Mouse (Mus musculus): ENCODE results near the gene Tbc1d8.

DNA sequence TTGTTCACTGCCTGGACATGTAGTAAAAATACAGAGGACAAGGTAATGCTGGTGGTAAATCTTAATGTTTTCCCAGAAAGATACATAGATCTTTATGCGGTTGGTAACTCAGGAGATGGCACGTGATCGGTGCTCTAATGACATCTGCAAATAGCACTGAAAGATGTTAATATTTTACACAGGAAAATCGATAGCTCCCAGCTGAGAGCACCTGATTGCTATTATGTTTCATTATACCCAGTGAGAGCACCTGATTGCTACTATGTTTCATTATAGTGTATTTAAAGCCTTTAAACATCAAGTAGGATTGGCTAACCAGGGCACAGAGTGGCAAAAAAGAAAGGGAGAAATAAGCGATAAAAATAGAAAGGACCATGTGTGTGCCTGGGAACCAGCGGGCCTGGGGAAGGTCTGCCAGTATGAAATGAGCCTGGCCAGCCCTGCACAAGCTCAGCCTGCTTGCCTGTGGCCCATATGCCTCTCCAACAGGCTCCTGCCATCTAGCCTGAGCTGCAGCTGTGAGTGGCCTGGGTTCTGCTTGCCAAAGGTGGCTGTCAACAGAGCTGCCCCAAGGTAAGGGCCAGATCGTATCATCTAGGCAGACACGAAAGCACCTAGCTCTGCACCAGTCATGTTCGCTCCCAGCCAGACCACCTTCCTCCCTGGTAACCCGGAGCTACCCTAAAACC lies 36.9 kb upstream of the Tbc1d8 start:
- TF ChIP-seq CTCF (IDR thresholded peaks at IDR 0.05; ENCODE audit: insufficient read depth, low read depth, low read length) (no peak), POLR2A (IDR thresholded peaks at IDR 0.05; ENCODE audit: insufficient read depth, low read depth, low read length) (no peak)
